Mouse (Mus musculus) lung, postnatal 0 days (tissue): ENCODE results near the gene Kiz.

ENCODE experiments used
- CTCF ChIP-seq: IDR thresholded peaks from 2 replicates; pipeline ENCODE4 v1.5.1; 2016; ENCODE audit warnings: antibody characterized with exemption, mild to moderate bottlenecking
- EP300 ChIP-seq: IDR thresholded peaks from 2 replicates; pipeline ENCODE4 v1.6.1; 2016; ENCODE audit warnings: antibody characterized with exemption, mild to moderate bottlenecking, control low read depth

GRCm38 (mm10) chr2:147007265-147007664, 151.6 kb downstream of the Kiz start:
- TF ChIP-seq CTCF (no peak), EP300 (no peak)
